Mouse (Mus musculus): ENCODE results near the gene Gdf1. TPM values are rescaled to one million over a fixed set of nuclear protein-coding genes. Genes with fewer than 3 reads are reported as not detected.

Gdf1 gene
- total RNA-seq, 2 experiments from 2014 or later, result not detected

- 0 out of 2 replicates have a peak, but pooled peaks have one; percentile 23 for ATAC-seq (replicated peaks; ENCODE audit: low FRiP score, poor library complexity, severe bottlenecking)
These were observed 26.5 kb downstream of the Gdf1 start for GRCm38 (mm10) chr8:70356111-70356510.

DNA sequence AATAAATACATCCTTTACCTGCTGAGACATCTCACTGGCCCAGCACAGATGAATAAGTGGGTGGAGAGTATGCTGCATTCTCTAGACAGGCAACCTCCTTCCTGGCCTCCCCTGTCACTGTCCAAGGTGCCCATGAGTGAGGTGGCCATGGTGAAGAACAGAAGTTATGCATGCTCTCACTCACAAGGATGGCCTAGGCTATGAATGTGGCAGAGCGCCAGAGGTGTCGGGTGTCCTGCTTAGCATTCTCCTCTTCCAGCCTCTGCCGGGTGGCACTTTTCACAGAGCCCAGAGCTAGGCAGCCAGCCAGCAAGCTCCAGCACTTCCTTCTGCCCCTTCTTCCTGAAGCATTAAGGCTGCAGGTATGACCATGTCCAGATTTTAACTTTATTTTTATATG is 29.8 kb downstream of the Gdf1 start:
- no peak for ATAC-seq (replicated peaks; ENCODE audit: low FRiP score, poor library complexity, severe bottlenecking)

DNA sequence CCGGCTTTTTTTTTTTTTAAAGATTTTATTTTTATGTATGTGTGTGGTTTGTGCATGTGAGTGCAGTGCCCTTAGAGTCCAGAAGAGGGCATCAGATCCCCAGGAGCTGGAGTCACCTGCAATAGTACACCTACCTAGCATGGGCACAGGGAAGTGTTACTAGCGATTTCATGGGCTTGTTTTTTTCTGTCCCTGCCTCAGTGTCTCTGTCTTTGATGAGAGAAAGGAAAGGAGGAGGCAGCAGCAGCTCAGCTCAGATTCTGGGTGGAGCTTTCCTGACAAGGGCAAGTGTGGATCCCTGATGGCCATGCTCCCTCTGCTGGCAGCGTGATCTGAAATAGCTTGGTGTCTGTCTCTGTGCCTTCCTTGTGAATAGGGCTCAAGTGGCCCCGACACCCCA is 31.2 kb downstream of the Gdf1 start:
- ATAC-seq (replicated peaks; ENCODE audit: low FRiP score, poor library complexity, severe bottlenecking), result peak; percentile 64

- ATAC-seq (replicated peaks; ENCODE audit: low FRiP score, poor library complexity, severe bottlenecking), result no peak
These were observed 31.9 kb downstream of the Gdf1 start for GRCm38 (mm10) chr8:70361484-70362032.

DNA sequence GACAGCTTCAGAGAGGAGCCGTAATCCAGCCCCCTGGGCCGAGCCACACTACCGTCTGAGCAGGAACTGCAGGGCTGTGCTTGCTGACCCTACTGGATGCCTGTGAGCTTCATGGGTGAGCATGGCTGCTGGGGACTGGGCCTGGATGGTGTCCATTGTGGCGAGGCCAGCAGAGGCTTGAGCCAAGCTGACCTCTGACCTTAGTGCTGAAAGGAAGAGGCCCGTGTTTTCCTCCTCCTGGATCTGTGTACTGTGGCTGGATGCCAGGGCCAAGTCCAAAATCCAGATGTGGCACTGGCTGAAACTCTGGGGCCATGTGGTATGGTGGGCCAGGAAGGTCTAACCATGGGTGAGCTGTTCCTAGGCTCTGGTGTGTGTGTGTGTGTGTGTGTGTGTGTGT is 34.4 kb downstream of the Gdf1 start:
- no peak for ATAC-seq (replicated peaks; ENCODE audit: low FRiP score, poor library complexity, severe bottlenecking)

GRCm38 (mm10) chr8:70366588-70366987 is 37.0 kb downstream of the Gdf1 start:
- ATAC-seq (replicated peaks; ENCODE audit: low FRiP score, poor library complexity, severe bottlenecking), result no peak

DNA sequence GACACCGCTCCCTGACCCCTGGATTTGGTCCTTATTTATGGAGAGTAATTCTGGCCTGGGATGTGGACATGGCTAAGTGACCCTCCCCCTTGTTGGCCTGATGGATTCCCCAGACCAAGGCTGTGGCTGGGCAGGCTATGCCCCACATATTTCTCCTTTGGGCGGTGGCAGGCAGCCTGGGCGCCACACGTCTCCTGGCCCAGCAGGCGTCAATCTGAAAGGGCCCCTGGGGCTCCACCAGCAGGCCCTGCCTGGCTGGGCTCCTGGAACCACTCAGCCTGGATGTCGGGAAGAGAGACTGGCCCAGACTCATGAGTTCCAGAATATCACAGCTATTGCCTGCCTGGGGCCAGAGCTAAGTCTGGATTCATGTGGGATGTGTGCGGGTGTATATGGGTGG is 40.9 kb downstream of the Gdf1 start:
- no peak for ATAC-seq (replicated peaks; ENCODE audit: low FRiP score, poor library complexity, severe bottlenecking)

DNA sequence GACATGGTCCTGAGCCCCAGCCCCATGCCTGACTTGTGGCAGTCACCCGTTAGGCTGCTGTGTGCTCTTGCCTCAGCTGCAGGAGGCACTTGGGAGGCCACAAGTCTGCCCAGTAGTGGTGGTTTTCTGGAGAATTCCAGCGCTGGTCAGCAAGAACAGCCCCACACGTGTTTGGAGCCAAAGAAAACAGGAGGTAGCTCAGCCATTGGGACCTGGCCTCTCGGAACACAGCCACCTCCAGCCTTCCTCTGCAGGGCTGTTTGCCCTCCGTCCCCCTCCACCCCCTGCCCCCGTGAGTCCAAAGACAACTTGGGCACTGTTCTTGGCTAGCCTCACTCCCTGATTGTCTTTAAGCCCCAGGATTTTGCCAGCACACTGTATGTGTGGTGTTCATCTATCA is 42.3 kb downstream of the Gdf1 start:
- no peak for ATAC-seq (replicated peaks; ENCODE audit: low FRiP score, poor library complexity, severe bottlenecking)

- ATAC-seq (replicated peaks; ENCODE audit: low FRiP score, poor library complexity, severe bottlenecking), result no peak
These were observed 44.0 kb downstream of the Gdf1 start, which contains the start of gene Comp for GRCm38 (mm10) chr8:70373397-70374317. TSS of gene Comp (plus strand) at chr8:70373558.

DNA sequence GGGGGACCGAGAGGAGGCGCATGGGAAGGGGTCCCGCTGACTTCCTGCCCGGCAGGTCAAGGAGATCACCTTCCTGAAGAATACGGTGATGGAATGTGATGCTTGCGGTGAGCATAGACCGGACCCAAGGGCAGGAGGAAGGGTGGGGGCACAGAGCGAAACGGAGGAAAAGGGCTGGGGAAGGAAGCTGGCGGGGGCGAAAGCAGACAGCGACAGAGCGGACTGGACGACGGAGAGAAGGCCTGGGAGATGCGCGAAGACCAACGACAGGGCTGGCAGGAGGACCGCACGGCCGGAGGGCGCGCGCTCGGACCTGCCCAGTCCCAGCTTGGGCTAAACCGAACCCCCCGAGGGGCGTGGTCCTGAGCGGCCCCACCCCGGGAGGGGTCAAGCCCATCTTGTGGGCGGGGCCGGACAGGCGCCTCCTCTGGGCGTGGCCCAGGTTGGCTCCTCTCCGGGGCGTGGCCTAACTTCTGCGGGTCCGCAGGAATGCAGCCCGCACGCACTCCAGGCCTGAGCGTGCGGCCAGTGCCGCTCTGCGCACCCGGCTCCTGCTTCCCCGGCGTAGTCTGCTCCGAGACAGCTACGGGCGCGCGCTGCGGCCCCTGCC is 44.8 kb downstream of the Gdf1 start:
- ATAC-seq (replicated peaks; ENCODE audit: low FRiP score, poor library complexity, severe bottlenecking), result peak; percentile 36

DNA sequence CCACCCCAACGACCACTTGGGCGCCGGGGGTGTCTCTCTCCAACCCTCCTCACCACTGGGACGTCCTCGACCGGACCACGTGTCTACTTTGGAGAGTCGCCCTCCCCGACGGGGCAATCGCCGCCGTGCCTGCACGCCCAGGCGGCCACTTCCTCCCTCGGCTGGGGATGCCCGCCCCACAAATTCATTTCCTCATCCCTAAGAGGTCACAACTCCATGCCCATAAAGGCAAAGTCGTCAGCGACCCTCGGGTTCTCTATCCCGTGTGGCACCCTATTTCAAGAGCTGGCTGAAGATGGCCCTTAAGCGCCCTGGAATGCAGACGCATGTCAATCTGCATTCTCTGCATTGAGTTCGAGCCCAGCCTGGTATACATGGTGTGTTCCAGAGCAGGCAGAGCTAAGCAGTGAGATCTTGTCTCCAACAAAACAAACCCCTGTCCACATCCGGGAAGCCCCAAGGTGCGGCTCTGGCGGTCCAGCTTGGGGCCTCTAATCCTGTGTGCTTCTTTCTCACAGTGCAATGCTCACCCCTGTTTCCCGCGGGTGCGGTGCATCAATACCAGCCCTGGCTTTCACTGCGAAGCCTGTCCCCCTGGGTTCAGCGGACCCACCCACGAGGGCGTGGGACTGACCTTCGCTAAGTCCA is 45.7 kb downstream of the Gdf1 start:
- ATAC-seq (replicated peaks; ENCODE audit: low FRiP score, poor library complexity, severe bottlenecking), result no peak

GRCm38 (mm10) chr8:70376275-70376741 is 46.7 kb downstream of the Gdf1 start:
- ATAC-seq (replicated peaks; ENCODE audit: low FRiP score, poor library complexity, severe bottlenecking), result no peak

DNA sequence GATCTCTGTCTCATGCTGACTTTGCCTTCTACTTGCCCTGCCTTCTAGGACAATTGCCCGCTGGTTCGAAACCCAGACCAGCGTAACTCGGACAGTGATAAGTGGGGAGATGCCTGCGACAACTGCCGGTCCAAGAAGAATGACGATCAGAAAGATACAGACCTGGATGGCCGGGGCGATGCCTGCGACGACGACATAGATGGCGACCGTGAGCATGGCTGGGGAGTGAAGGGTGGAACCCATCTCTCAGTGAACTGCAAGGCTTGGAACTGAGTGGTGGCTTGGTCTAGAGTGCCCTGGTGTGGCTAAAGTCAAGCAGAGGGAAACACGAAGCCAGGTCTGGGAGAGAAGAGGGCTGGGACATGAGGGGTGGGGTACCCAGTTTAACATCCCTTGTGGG is 47.4 kb downstream of the Gdf1 start:
- ATAC-seq (replicated peaks; ENCODE audit: low FRiP score, poor library complexity, severe bottlenecking), result no peak

DNA sequence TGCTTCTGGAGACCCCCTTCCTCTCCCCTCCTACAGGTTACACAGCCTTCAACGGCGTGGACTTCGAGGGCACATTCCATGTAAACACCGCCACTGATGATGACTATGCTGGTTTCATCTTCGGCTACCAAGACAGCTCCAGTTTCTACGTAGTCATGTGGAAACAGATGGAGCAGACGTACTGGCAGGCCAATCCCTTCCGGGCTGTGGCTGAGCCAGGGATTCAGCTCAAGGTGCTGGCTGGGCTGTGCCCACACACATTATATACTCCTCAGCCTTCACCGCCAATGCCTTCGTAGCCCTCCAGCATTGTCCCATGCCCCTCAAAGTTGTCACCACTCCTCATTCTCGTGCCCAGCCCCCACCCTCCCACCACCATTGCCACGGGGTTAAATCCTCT is 50.5 kb downstream of the Gdf1 start:
- no peak for ATAC-seq (replicated peaks; ENCODE audit: low FRiP score, poor library complexity, severe bottlenecking)

Other genes with a start within 250 kb of the Gdf1 start
- gene Hapln4, start 246.4 kb upstream of the Gdf1 start, total RNA-seq (2015; ENCODE audit: low replicate concordance), result not detected in 2 replicates
- not detected in 2 replicates for gene Hapln4, start 246.4 kb upstream of the Gdf1 start, total RNA-seq (2017; ENCODE audit: low replicate concordance)
- gene Ncan, start 208.9 kb upstream of the Gdf1 start, total RNA-seq (2015; ENCODE audit: low replicate concordance), result not detected in 2 replicates
- not detected in 2 replicates for gene Ncan, start 208.9 kb upstream of the Gdf1 start, total RNA-seq (2017; ENCODE audit: low replicate concordance)
- gene Nr2c2ap, start 198.5 kb upstream of the Gdf1 start, total RNA-seq (2015; ENCODE audit: low replicate concordance), result 4.8 and 5.4 TPM in 2 replicates
- 1.4 and 1.5 TPM in 2 replicates for gene Nr2c2ap, start 198.5 kb upstream of the Gdf1 start, total RNA-seq (2017; ENCODE audit: low replicate concordance)
- gene Rfxank, start 190.7 kb upstream of the Gdf1 start, total RNA-seq (2015; ENCODE audit: low replicate concordance), result 8.1 and 16.3 TPM in 2 replicates
- 9.7 and 10.2 TPM in 2 replicates for gene Rfxank, start 190.7 kb upstream of the Gdf1 start, total RNA-seq (2017; ENCODE audit: low replicate concordance)
- gene Borcs8, start 190.3 kb upstream of the Gdf1 start, total RNA-seq (2015; ENCODE audit: low replicate concordance), result 2.1 and 16.7 TPM in 2 replicates
- 15.5 and 30.7 TPM in 2 replicates for gene Borcs8, start 190.3 kb upstream of the Gdf1 start, total RNA-seq (2017; ENCODE audit: low replicate concordance)
- gene Mef2b, start 190.1 kb upstream of the Gdf1 start, total RNA-seq (2015; ENCODE audit: low replicate concordance), result not detected in 2 replicates
- not detected in 2 replicates for gene Mef2b, start 190.1 kb upstream of the Gdf1 start, total RNA-seq (2017; ENCODE audit: low replicate concordance)
- 4.0 and 8.1 TPM in 2 replicates for gene Tmem161a, start 157.5 kb upstream of the Gdf1 start, total RNA-seq (2015; ENCODE audit: low replicate concordance)
- gene Tmem161a, start 157.5 kb upstream of the Gdf1 start, total RNA-seq (2017; ENCODE audit: low replicate concordance), result 4.5 and 4.9 TPM in 2 replicates
- 13.8 and 20.6 TPM in 2 replicates for gene Slc25a42, start 117.5 kb upstream of the Gdf1 start, total RNA-seq (2015; ENCODE audit: low replicate concordance)
- 16.2 and 23.8 TPM in 2 replicates for gene Slc25a42, start 117.5 kb upstream of the Gdf1 start, total RNA-seq (2017; ENCODE audit: low replicate concordance)
- 24.4 and 33.9 TPM in 2 replicates for gene Sugp2, start 95.6 kb upstream of the Gdf1 start, total RNA-seq (2015; ENCODE audit: low replicate concordance)
- gene Sugp2, start 95.6 kb upstream of the Gdf1 start, total RNA-seq (2017; ENCODE audit: low replicate concordance), result 22.7 and 28.9 TPM in 2 replicates
- gene Armc6, start 95.4 kb upstream of the Gdf1 start, total RNA-seq (2015; ENCODE audit: low replicate concordance), result 4.6 TPM in 1 of 2 replicates, not detected in the other
- 4.0 and 6.1 TPM in 2 replicates for gene Armc6, start 95.4 kb upstream of the Gdf1 start, total RNA-seq (2017; ENCODE audit: low replicate concordance)
- gene Homer3, start 47.0 kb upstream of the Gdf1 start, total RNA-seq (2015; ENCODE audit: low replicate concordance), result 0.63 and 1.3 TPM in 2 replicates
- 0.68 and 2.5 TPM in 2 replicates for gene Homer3, start 47.0 kb upstream of the Gdf1 start, total RNA-seq (2017; ENCODE audit: low replicate concordance)
- gene Ddx49, start 27.3 kb upstream of the Gdf1 start, total RNA-seq (2015; ENCODE audit: low replicate concordance), result 15.0 TPM in 2 replicates
- gene Ddx49, start 27.3 kb upstream of the Gdf1 start, total RNA-seq (2017; ENCODE audit: low replicate concordance), result 23.3 and 40.0 TPM in 2 replicates
- gene Cope, start 27.3 kb upstream of the Gdf1 start, total RNA-seq (2015; ENCODE audit: low replicate concordance), result 52.7 and 89.2 TPM in 2 replicates
- 36.9 and 53.7 TPM in 2 replicates for gene Cope, start 27.3 kb upstream of the Gdf1 start, total RNA-seq (2017; ENCODE audit: low replicate concordance)
- gene Cers1, start 14.0 kb upstream of the Gdf1 start, total RNA-seq (2015; ENCODE audit: low replicate concordance), result not detected in 2 replicates
- gene Cers1, start 14.0 kb upstream of the Gdf1 start, total RNA-seq (2017; ENCODE audit: low replicate concordance), result 0.43 TPM in 1 of 2 replicates, not detected in the other
- 7.1 and 9.2 TPM in 2 replicates for gene Upf1, start 23.5 kb downstream of the Gdf1 start, total RNA-seq (2015; ENCODE audit: low replicate concordance)
- 20.9 and 21.5 TPM in 2 replicates for gene Upf1, start 23.5 kb downstream of the Gdf1 start, total RNA-seq (2017; ENCODE audit: low replicate concordance)
- gene Comp, start 43.7 kb downstream of the Gdf1 start, total RNA-seq (2015; ENCODE audit: low replicate concordance), result not detected in 2 replicates
- gene Comp, start 43.7 kb downstream of the Gdf1 start, total RNA-seq (2017; ENCODE audit: low replicate concordance), result 0.43 TPM in 1 of 2 replicates, not detected in the other
- gene Crtc1, start 109.8 kb downstream of the Gdf1 start, total RNA-seq (2015; ENCODE audit: low replicate concordance), result 4.2 and 4.4 TPM in 2 replicates
- 1.7 and 2.0 TPM in 2 replicates for gene Crtc1, start 109.8 kb downstream of the Gdf1 start, total RNA-seq (2017; ENCODE audit: low replicate concordance)
- 0.38 and 1.7 TPM in 2 replicates for gene Klhl26, start 147.2 kb downstream of the Gdf1 start, total RNA-seq (2015; ENCODE audit: low replicate concordance)
- gene Klhl26, start 147.2 kb downstream of the Gdf1 start, total RNA-seq (2017; ENCODE audit: low replicate concordance), result 1.8 and 2.8 TPM in 2 replicates
- gene Tmem59l, start 157.5 kb downstream of the Gdf1 start, total RNA-seq (2015; ENCODE audit: low replicate concordance), result not detected in 2 replicates
- not detected in 2 replicates for gene Tmem59l, start 157.5 kb downstream of the Gdf1 start, total RNA-seq (2017; ENCODE audit: low replicate concordance)
- gene Crlf1, start 163.3 kb downstream of the Gdf1 start, total RNA-seq (2015; ENCODE audit: low replicate concordance), result 3.7 TPM in 1 of 2 replicates, not detected in the other
- 2.5 TPM in 1 of 2 replicates, not detected in the other for gene Crlf1, start 163.3 kb downstream of the Gdf1 start, total RNA-seq (2017; ENCODE audit: low replicate concordance)
- 2.9 and 14.0 TPM in 2 replicates for gene Rex1bd, start 176.9 kb downstream of the Gdf1 start, total RNA-seq (2015; ENCODE audit: low replicate concordance)
- 5.2 and 9.5 TPM in 2 replicates for gene Rex1bd, start 176.9 kb downstream of the Gdf1 start, total RNA-seq (2017; ENCODE audit: low replicate concordance)
- 653 and 914 TPM in 2 replicates for gene Uba52, start 181.0 kb downstream of the Gdf1 start, total RNA-seq (2015; ENCODE audit: low replicate concordance)
- gene Uba52, start 181.0 kb downstream of the Gdf1 start, total RNA-seq (2017; ENCODE audit: low replicate concordance), result 249 and 1,009 TPM in 2 replicates
- 27.1 and 47.4 TPM in 2 replicates for gene Fkbp8, start 197.9 kb downstream of the Gdf1 start, total RNA-seq (2015; ENCODE audit: low replicate concordance)
- gene Fkbp8, start 197.9 kb downstream of the Gdf1 start, total RNA-seq (2017; ENCODE audit: low replicate concordance), result 53.5 and 56.9 TPM in 2 replicates
- 21.7 and 45.3 TPM in 2 replicates for gene Kxd1, start 198.1 kb downstream of the Gdf1 start, total RNA-seq (2015; ENCODE audit: low replicate concordance)
- 10.9 and 18.1 TPM in 2 replicates for gene Kxd1, start 198.1 kb downstream of the Gdf1 start, total RNA-seq (2017; ENCODE audit: low replicate concordance)
- 2.5 and 5.2 TPM in 2 replicates for gene Ell, start 209.6 kb downstream of the Gdf1 start, total RNA-seq (2015; ENCODE audit: low replicate concordance)
- gene Ell, start 209.6 kb downstream of the Gdf1 start, total RNA-seq (2017; ENCODE audit: low replicate concordance), result 4.0 and 4.7 TPM in 2 replicates

Measured in erythroblast, adult 5-6 weeks (primary cell).